Mouse (Mus musculus): ENCODE measurements around the gene Gm30302. TPM values are rescaled to one million over a fixed set of nuclear protein-coding genes. Genes with fewer than 3 reads are reported as not detected.
"Not testable (repeated sequence)": the region's sequence is repeated elsewhere in the genome, so short reads cannot be mapped to it uniquely, and the experiment has no call there.

The Gm30302 gene
- total RNA-seq (2021), result not detected
- long read RNA-seq, experiment 1, result 0 reads
- long read RNA-seq, experiment 2, result 0 reads

GRCm38 (mm10) chr13:49798901-49799300 is at the start of gene Gm30302:
Gm30302 (minus strand) TSS chr13:49799001.
- no peak for DNase-seq (ENCODE audit: low spot score)

GRCm38 (mm10) chr13:49846751-49847150 is 48.0 kb upstream of the Gm30302 start:
- no peak for DNase-seq (ENCODE audit: low spot score)

GRCm38 (mm10) chr13:49846141-49846540 is 47.3 kb upstream of the Gm30302 start:
- DNase-seq (ENCODE audit: low spot score), result no peak

- DNase-seq (ENCODE audit: low spot score), result no peak
These were observed 46.9 kb upstream of the Gm30302 start for GRCm38 (mm10) chr13:49845663-49846062.

GRCm38 (mm10) chr13:49844071-49844470 is 45.3 kb upstream of the Gm30302 start:
- no peak for DNase-seq (ENCODE audit: low spot score)

- no peak for DNase-seq (ENCODE audit: low spot score)
These were observed 42.4 kb upstream of the Gm30302 start for GRCm38 (mm10) chr13:49841186-49841585.

GRCm38 (mm10) chr13:49830355-49830754 is 31.6 kb upstream of the Gm30302 start:
- no peak for DNase-seq (ENCODE audit: low spot score)

GRCm38 (mm10) chr13:49825300-49825699 is 26.5 kb upstream of the Gm30302 start:
- DNase-seq (ENCODE audit: low spot score), result no peak

GRCm38 (mm10) chr13:49814958-49815357 is 16.2 kb upstream of the Gm30302 start:
- no peak for DNase-seq (ENCODE audit: low spot score)

GRCm38 (mm10) chr13:49814420-49814819 is 15.6 kb upstream of the Gm30302 start:
- no peak for DNase-seq (ENCODE audit: low spot score)

- DNase-seq (ENCODE audit: low spot score), result no peak
These were observed 8.3 kb upstream of the Gm30302 start for GRCm38 (mm10) chr13:49807146-49807545.

GRCm38 (mm10) chr13:49788563-49789393 is 10.0 kb downstream of the Gm30302 start:
- DNase-seq (ENCODE audit: low spot score), result no peak

GRCm38 (mm10) chr13:49783899-49784298 is 14.9 kb downstream of the Gm30302 start:
- DNase-seq (ENCODE audit: low spot score), result no peak

- not testable (repeated sequence) for DNase-seq (ENCODE audit: low spot score)
These were observed 27.3 kb downstream of the Gm30302 start for GRCm38 (mm10) chr13:49771536-49771935.

GRCm38 (mm10) chr13:49769111-49769510 is 29.7 kb downstream of the Gm30302 start:
- DNase-seq (ENCODE audit: low spot score), result no peak

- no peak for DNase-seq (ENCODE audit: low spot score)
These were observed 30.8 kb downstream of the Gm30302 start for GRCm38 (mm10) chr13:49768048-49768447.

- DNase-seq (ENCODE audit: low spot score), result no peak
These were observed 32.5 kb downstream of the Gm30302 start for GRCm38 (mm10) chr13:49766269-49766668.

GRCm38 (mm10) chr13:49765306-49765705 is 33.5 kb downstream of the Gm30302 start:
- DNase-seq (ENCODE audit: low spot score), result no peak

- no peak for DNase-seq (ENCODE audit: low spot score)
These were observed 36.6 kb downstream of the Gm30302 start for GRCm38 (mm10) chr13:49762208-49762607.

- DNase-seq (ENCODE audit: low spot score), result no peak
These were observed 38.1 kb downstream of the Gm30302 start for GRCm38 (mm10) chr13:49760675-49761074.

GRCm38 (mm10) chr13:49757966-49758365 is 40.8 kb downstream of the Gm30302 start:
- DNase-seq (ENCODE audit: low spot score), result no peak

GRCm38 (mm10) chr13:49756591-49756990 is 42.2 kb downstream of the Gm30302 start:
- DNase-seq (ENCODE audit: low spot score), result no peak
